Mouse (Mus musculus) cerebellum, adult 18-20 months (tissue): ENCODE results near the gene 2210408I21Rik.
A peak's percentile ranks its signal among the peaks of the same experiment; 100 is the strongest.

Source experiments
- DNase-seq, 2 experiments: peaks; one replicate each; pipeline ENCODE4 v3.0.0; 2021

Gene 2210408I21Rik

DNA sequence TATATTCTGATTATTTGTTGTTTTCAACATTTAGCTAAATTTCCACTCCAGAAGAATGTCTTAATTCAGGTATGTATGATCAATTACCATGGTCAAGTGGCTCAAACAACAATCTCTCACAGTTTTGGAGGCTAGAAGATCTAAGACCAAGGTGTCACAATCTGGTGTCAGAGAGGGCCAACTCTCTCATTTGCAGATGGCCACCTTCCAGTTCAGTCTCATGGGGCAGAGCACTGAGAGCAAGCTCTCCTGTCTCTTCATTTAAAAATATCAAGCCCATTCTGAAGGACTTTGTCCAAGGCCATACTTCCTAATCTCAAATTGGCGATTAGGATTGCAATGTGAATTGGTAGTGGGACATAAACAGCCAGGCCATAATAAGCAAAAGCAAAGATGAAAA, 378.7 kb downstream of the 2210408I21Rik start:
- DNase-seq = peak in 1 of 2 experiments; percentile 2

DNA sequence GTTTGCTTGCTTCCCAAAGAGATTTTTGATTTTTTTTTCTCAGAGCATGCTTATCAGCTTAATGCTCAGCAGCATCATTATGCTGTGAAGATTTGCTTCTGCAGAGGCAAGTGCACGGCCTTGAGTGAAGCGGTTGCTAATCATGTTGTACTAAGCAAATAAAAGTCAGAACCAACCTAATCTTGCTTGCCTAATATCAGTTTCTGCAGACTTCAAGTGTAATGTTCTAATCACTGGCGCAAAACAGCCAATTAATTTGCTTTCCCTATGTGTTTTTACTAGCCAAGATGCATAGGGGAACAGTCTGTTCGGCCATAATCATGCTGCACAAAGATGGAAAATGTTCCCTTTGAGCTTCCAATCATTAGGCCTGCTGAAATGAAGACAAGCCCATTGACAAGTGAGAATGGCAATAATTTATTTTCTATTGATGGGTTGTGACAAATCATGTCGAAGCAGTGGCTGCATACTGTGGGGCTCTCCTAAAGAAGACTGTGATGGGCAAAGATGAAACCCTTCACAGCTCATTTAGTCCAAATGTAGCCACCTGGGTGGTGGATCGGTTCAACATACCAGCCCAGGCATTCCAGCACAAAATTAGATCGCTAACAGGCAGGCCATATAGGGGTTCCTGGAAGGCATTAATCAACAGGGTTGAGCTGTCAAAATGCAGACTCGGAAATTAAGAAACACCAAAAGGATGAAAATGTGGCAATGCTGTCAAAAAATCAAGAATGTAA, 393.8 kb downstream of the 2210408I21Rik start:
- DNase-seq = no peak

DNA sequence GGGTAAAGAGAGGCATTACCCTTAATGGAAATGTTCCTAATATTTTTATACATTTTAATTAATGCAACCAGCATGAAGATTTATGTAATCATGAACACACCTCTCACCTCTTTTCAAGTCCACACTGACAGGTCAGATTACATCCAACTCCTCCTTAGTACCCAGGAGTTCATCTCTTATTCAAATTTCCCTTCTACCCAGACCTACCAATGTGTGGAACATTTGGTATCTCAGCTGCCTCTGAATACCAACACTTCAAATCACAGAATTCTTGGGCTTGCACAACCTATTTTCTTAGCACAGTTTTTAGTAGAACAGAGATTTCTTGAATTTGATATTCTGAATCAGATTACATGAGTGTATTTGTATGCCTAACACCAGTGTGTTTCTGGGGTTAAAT, 394.4 kb downstream of the 2210408I21Rik start:
- no peak for DNase-seq

DNA sequence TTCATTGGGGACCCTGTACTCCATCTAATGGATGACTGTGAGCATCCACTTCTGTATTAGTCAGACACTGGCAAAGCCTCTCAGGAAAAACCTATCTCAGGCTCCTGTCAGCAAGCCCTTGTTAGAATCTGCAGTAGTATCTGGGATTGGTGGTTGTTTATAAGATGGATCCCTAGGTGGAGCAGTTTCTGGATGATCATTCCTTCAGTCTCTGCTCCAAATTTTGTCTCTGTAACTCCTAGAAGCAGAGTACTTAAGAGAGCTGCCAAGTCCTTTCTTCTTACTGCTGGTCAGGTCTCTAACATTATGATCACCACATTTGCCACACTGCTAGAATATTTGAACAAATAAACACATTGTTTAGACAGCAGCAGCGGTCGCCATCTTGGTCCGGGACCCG, 402.1 kb downstream of the 2210408I21Rik start:
- DNase-seq = no peak

DNA sequence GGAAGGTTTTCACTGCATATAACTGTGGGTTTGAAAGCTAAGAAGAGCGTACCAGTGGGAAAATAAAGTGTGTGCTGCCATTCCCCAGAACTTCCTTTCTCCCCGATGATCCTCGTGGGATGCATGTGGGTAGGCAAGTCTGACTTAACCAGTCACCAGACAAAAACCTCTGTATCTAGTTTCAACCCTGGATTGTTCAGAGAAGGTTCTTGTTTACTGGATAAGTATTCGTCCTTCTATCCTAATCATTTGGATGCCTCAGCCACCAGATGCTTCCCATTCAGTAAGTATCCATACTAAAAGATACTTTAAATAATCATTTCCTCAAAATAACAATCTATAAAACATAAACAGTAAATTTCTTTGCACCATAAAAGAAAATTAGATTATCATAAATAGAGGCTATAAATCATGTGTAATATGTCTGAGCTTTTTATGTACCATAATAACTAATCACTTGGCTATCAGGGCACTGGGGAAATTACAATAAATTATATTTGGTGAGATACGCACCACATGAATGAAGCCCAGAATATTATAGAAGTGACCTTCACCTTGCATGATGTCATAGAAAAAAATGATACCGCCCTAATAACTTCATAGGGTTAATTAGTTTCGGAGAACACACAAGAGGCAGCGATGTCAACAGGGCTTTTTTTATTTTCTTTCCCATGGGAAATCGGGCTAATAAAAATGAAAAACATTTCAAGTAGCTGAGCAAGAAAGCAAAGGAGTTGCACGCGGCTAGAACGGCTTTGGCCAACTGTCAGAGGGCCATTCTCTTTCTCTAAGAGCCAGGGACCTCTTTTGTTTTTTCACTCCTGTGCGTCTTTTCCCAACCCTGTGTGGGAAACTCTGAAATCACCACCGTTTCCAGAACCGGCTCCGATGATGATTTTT, 412.4 kb downstream of the 2210408I21Rik start:
- DNase-seq = no peak

DNA sequence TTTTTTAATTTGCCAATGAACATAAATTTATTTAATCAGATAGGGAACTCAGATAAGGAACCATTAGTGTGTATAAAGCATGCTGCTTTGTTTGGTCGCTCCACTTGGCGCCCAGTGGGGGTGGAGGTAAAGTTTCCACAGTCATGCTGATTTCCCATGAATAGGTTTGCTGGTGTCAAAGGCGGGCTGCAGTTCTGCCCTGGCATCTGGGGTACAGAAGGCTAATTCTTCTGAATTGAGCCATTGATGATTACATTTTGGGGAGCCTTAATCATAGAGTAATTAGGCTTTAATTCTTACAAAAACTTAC, 413.0 kb downstream of the 2210408I21Rik start:
- DNase-seq = no peak

DNA sequence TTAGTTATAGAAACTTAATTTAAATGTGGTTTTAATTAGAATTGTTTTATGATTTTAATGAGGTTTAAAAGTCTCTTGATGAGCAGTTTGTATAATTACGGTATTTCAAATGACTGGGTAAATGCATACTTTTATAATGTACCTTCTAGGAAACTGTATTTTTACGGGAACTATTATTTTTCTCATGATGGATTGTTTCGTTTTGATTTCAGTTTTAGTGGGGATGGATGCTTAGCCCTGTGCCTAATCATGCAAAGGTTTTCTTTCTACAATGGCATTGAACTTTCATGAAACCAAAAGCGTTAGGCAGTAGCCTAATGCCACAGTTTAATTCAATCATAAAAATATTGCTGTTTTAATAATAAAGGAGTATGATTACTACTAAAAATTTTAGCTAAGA, 413.4 kb downstream of the 2210408I21Rik start:
- no peak for DNase-seq

DNA sequence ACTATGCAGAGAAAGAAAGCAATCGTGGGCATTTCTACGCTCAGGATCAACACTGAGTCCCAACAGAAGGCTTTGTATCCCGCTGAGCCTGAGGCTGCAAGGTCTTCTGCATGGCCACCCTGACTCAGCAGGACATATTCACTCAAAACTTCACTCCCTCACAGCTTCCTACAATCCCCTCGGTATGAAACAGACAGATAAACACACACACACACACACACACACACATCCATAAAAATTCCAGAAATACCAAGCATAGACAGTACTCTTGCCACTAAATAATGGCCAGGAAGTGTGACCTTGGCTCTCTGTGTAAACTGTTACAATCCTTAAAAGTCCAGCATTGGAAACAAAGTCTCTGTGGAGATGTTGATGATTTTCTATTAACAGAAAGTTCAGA, 458.7 kb downstream of the 2210408I21Rik start:
- DNase-seq = no peak

DNA sequence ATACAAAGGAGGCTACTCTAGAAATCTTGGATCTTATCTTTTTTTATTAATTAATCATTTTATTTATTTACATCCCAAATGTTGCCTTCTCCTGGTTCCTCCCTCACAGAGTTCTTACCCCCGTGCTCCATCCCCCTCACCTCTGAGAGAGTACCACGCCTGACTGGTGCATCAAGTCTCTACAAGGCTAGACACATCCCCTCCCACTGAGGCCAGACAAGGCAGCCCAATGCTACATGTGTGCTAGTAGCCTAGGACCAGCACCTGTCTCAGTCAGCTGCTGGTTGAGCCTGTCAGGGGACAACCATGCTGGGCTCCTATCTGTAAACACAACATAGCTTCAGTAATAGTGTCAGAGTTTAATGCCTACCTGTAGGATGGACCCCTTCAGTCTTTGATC, 480.0 kb downstream of the 2210408I21Rik start:
- DNase-seq = no peak
